Mouse (Mus musculus) embryonic facial prominence, embryonic 14.5 days (tissue): ENCODE measurements around the gene Arhgap17. TPM values are rescaled to one million over a fixed set of nuclear protein-coding genes. Genes with fewer than 3 reads are reported as not detected.

Source experiments
- ATAC-seq: fragments of 200-750 bp; cut with Nextera tagmentation; 2 replicates; pipeline ENCODE4 v1.8.0; 2017; ENCODE audit warnings: low read depth, moderate number of reproducible peaks, moderate TSS enrichment
- DNase-seq: peaks from one replicate; pipeline ENCODE4 v3.0.0-alpha.2; 2015; ENCODE audit warnings: low spot score
- H3K27ac ChIP-seq: fragments of 300-500 bp; sonication (generic); replicated peaks from 2 replicates; pipeline ENCODE4 v1.5.1; 2014; ENCODE audit warnings: low read depth, mild to moderate bottlenecking, low read length, moderate library complexity
- H3K27me3 ChIP-seq: fragments of 300-500 bp; sonication (generic); replicated peaks from 2 replicates; pipeline ENCODE4 v1.6.1; 2014; ENCODE audit warnings: low read length; ENCODE audit not compliant: control insufficient read depth, insufficient read depth
- H3K36me3 ChIP-seq: fragments of 300-500 bp; sonication (generic); 2 replicates; pipeline ENCODE4 v1.6.1; 2014; ENCODE audit warnings: low read length, mixed read lengths; ENCODE audit not compliant: control insufficient read depth, insufficient read depth
- H3K4me1 ChIP-seq: fragments of 300-500 bp; sonication (generic); 2 replicates; pipeline ENCODE4 v1.6.1; 2014; ENCODE audit warnings: antibody characterized with exemption, low read length; ENCODE audit not compliant: control insufficient read depth, insufficient read depth
- H3K4me2 ChIP-seq: fragments of 300-500 bp; sonication (generic); 2 replicates; pipeline ENCODE4 v1.6.1; 2014; ENCODE audit warnings: low read depth, mild to moderate bottlenecking, low read length, moderate library complexity, mixed read lengths
- H3K4me3 ChIP-seq: fragments of 300-500 bp; sonication (generic); 2 replicates; pipeline ENCODE4 v1.5.1; 2014; ENCODE audit warnings: low read depth, mild to moderate bottlenecking, low read length
- H3K9ac ChIP-seq: fragments of 300-500 bp; sonication (generic); 2 replicates; pipeline ENCODE4 v1.6.1; 2014; ENCODE audit warnings: low read depth, mild to moderate bottlenecking, low read length, moderate library complexity, mixed read lengths
- H3K9me3 ChIP-seq: fragments of 300-500 bp; sonication (generic); 2 replicates; pipeline ENCODE4 v1.6.1; 2016; ENCODE audit warnings: low read length; ENCODE audit not compliant: control insufficient read depth
- WGBS: fragments of 180-500 bp; shearing (Covaris S2); extraction: QIAGEN DNeasy Blood & Tissue Kit; methylation state at CpG from one replicate; pipeline ENCODE4 v1.1.7; 2014; 5-methylcytosine and 5-hydroxymethylcytosine counted together
- polyA plus RNA-seq: library from polyadenylated mRNA; unstranded; fragments of >200 nt; fragmentation: Nextera tagmentation; extraction: Ambion mirVana; gene quantifications from 2 replicates; pipeline ENCODE4 v1.2.1, GENCODE M21; 2014

Gene Arhgap17
- polyA plus RNA-seq, 1 experiment from 2014 or later = 24.4 TPM

- ATAC-seq = no peak
- Histone ChIP-seq H3K9me3 (no peaks in the 10 kb centered on the region), H3K4me2 (no peak overlapping the region), H3K36me3 (peaks cover 64% of the 10 kb centered on the region), H3K27me3 (no peaks in the 10 kb centered on the region), H3K4me1 (no peaks in the 10 kb centered on the region), H3K9ac (no peak overlapping the region), H3K27ac (no peak overlapping the region), H3K4me3 (no peak overlapping the region)
- 86% methylated on average over 13 of the region's 13 CpGs for WGBS
- DNase-seq = no peak
Observed at GRCm38 (mm10) chr7:123322452-123323121, 47.1 kb downstream of the Arhgap17 start.

- Histone ChIP-seq H3K9ac (no peak overlapping the region), H3K27me3 (no peaks in the 10 kb centered on the region), H3K27ac (no peak overlapping the region), H3K4me3 (no peak overlapping the region), H3K9me3 (no peaks in the 10 kb centered on the region), H3K36me3 (peaks cover 71% of the 10 kb centered on the region), H3K4me1 (no peaks in the 10 kb centered on the region), H3K4me2 (no peak overlapping the region)
- WGBS = 75% methylated on average over 3 of the region's 3 CpGs
- ATAC-seq (no peak), DNase-seq (no peak)
Observed at GRCm38 (mm10) chr7:123312738-123313137, 57.0 kb downstream of the Arhgap17 start.

GRCm38 (mm10) chr7:123311836-123312235 is 57.9 kb downstream of the Arhgap17 start:
- H3K9ac ChIP-seq = no peak overlapping the region
- DNase-seq (no peak), ATAC-seq (no peak)
- peaks cover 73% of the 10 kb centered on the region for H3K36me3 ChIP-seq
- no peak overlapping the region for H3K27ac ChIP-seq
- 78% methylated on average over 5 of the region's 5 CpGs for WGBS
- H3K4me2 ChIP-seq = no peak overlapping the region
- H3K4me1 ChIP-seq = no peaks in the 10 kb centered on the region
- H3K9me3 ChIP-seq = no peaks in the 10 kb centered on the region
- no peaks in the 10 kb centered on the region for H3K27me3 ChIP-seq
- no peak overlapping the region for H3K4me3 ChIP-seq

- Histone ChIP-seq H3K27ac (no peak overlapping the region), H3K36me3 (peaks cover 88% of the 10 kb centered on the region), H3K4me2 (no peak overlapping the region), H3K4me3 (no peak overlapping the region), H3K4me1 (no peaks in the 10 kb centered on the region), H3K9ac (no peak overlapping the region), H3K9me3 (no peaks in the 10 kb centered on the region), H3K27me3 (no peaks in the 10 kb centered on the region)
- WGBS = 94% methylated on average over 4 of the region's 4 CpGs
- DNase-seq = no peak
- no peak for ATAC-seq
Observed at GRCm38 (mm10) chr7:123307887-123308558, 61.7 kb downstream of the Arhgap17 start.

GRCm38 (mm10) chr7:123307236-123307635 is 62.5 kb downstream of the Arhgap17 start:
- WGBS = 90% methylated on average over 8 of the region's 8 CpGs
- Histone ChIP-seq H3K27ac (no peak overlapping the region), H3K27me3 (no peaks in the 10 kb centered on the region), H3K4me3 (no peak overlapping the region), H3K4me1 (no peaks in the 10 kb centered on the region), H3K4me2 (no peak overlapping the region), H3K9ac (no peak overlapping the region), H3K36me3 (peaks cover 80% of the 10 kb centered on the region), H3K9me3 (no peaks in the 10 kb centered on the region)
- ATAC-seq (no peak), DNase-seq (no peak)

GRCm38 (mm10) chr7:123305397-123305796 is 64.3 kb downstream of the Arhgap17 start:
- ATAC-seq = no peak
- no peak overlapping the region for H3K4me3 ChIP-seq
- H3K36me3 ChIP-seq = peaks cover 65% of the 10 kb centered on the region
- no peaks in the 10 kb centered on the region for H3K4me1 ChIP-seq
- no peak overlapping the region for H3K27ac ChIP-seq
- 87% methylated on average over 2 of the region's 2 CpGs for WGBS
- no peak overlapping the region for H3K9ac ChIP-seq
- H3K27me3 ChIP-seq = no peaks in the 10 kb centered on the region
- DNase-seq = no peak
- H3K4me2 ChIP-seq = no peak overlapping the region
- no peaks in the 10 kb centered on the region for H3K9me3 ChIP-seq

GRCm38 (mm10) chr7:123300258-123300657 is 69.5 kb downstream of the Arhgap17 start:
- Histone ChIP-seq H3K27me3 (no peaks in the 10 kb centered on the region), H3K27ac (no peak overlapping the region), H3K9me3 (no peaks in the 10 kb centered on the region), H3K9ac (no peak overlapping the region), H3K4me3 (no peak overlapping the region), H3K36me3 (peaks cover 71% of the 10 kb centered on the region), H3K4me2 (no peak overlapping the region), H3K4me1 (no peaks in the 10 kb centered on the region)
- WGBS = 79% methylated on average over 3 of the region's 3 CpGs
- ATAC-seq (no peak), DNase-seq (no peak)

- no peak overlapping the region for H3K4me2 ChIP-seq
- no peak for ATAC-seq
- 59% methylated on average over 3 of the region's 3 CpGs for WGBS
- DNase-seq = no peak
- H3K4me3 ChIP-seq = no peak overlapping the region
- no peaks in the 10 kb centered on the region for H3K4me1 ChIP-seq
- H3K9me3 ChIP-seq = no peaks in the 10 kb centered on the region
- peaks cover 67% of the 10 kb centered on the region for H3K36me3 ChIP-seq
- H3K27me3 ChIP-seq = no peaks in the 10 kb centered on the region
- H3K9ac ChIP-seq = no peak overlapping the region
- no peak overlapping the region for H3K27ac ChIP-seq
Observed at GRCm38 (mm10) chr7:123298225-123298624, 71.5 kb downstream of the Arhgap17 start.

- ATAC-seq (no peak), DNase-seq (no peak)
- WGBS = 92% methylated on average over 6 of the region's 6 CpGs
- Histone ChIP-seq H3K4me2 (no peak overlapping the region), H3K4me3 (no peak overlapping the region), H3K36me3 (peaks cover 84% of the 10 kb centered on the region), H3K4me1 (no peaks in the 10 kb centered on the region), H3K27ac (no peak overlapping the region), H3K9me3 (no peaks in the 10 kb centered on the region), H3K9ac (no peak overlapping the region), H3K27me3 (no peaks in the 10 kb centered on the region)
Observed at GRCm38 (mm10) chr7:123296097-123296496, 73.6 kb downstream of the Arhgap17 start.
